Mouse (Mus musculus): ENCODE data around the gene Enkur.

DNA sequence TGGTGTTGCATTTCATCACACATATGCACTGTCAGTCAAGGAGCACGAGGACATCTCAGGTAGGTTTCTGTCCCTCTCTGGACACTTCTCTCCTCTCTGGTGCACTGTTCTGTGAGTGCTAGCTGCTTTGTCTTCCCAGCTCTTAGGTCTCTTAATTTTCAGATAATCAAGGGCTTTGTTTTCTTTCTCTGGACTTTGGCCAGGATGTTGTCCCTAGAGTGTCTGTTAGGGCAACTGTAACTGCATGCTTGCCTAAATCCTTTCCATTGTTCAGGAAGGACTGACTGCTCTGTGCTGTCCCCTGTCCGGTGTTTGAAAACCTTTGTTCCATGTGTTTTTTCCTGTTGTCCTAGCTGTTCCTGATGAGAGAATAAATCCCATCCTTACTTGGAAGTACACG lies 6.1 kb downstream of the Enkur start:
- TF ChIP-seq POLR2A (IDR thresholded peaks at IDR 0.05; ENCODE audit: control insufficient read depth, low read depth, low read length) (no peak), CTCF (IDR thresholded peaks at IDR 0.05; ENCODE audit: control insufficient read depth, insufficient read depth, insufficient replicate concordance, low read depth, low read length) (no peak)

Data from testis, adult 2 months (tissue).